Mouse (Mus musculus) cerebellum, adult 2 months (tissue): ENCODE results near the gene Ryr2.

Experiments
- CTCF ChIP-seq: fragments of 200-500 bp; IDR thresholded peaks from 2 replicates; pipeline ENCODE4 v1.5.1; 2011; ENCODE audit warnings: low read depth, mild to moderate bottlenecking, control low read depth, low read length, moderate library complexity, borderline replicate concordance; ENCODE audit not compliant: insufficient read depth
- POLR2A ChIP-seq: fragments of 200-500 bp; IDR thresholded peaks from 2 replicates; pipeline ENCODE4 v1.6.1; 2011; ENCODE audit warnings: low read length, control low read depth, borderline replicate concordance; ENCODE audit not compliant: insufficient read depth

DNA sequence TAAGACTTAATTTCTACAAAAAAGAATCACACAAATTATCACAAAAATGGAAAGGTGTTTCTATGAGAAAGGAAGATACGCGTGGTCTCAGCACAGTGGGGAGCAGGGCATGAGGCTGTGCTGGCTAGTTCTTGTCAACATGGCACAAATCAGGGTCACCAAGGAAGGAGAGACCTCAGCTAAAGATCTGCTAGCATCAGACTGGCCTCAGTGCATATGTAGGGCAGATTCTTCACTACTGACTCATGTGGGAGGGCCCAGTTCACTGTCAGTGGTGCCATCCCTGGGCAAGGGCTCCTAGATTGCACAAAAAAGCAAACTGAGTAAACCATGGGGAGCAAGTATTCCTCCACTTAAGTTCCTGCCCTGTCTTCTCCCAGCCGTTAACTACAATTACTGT is 405.0 kb downstream of the Ryr2 start:
- TF ChIP-seq CTCF (no peak), POLR2A (no peak)
